Mouse (Mus musculus) bone marrow, adult 2 months (tissue): ENCODE results near the gene Josd2.

Experiments used
- CTCF ChIP-seq: fragments of 200-500 bp; IDR thresholded peaks from 2 replicates; pipeline ENCODE4 v1.5.1; 2011; ENCODE audit warnings: low read length, control low read depth; ENCODE audit not compliant: control insufficient read depth, insufficient read depth
- POLR2A ChIP-seq: fragments of 200-500 bp; IDR thresholded peaks from 2 replicates; pipeline ENCODE4 v1.6.1; 2011; ENCODE audit warnings: low read depth, mild to moderate bottlenecking, control low read depth, low read length, borderline replicate concordance; ENCODE audit not compliant: control insufficient read depth

DNA sequence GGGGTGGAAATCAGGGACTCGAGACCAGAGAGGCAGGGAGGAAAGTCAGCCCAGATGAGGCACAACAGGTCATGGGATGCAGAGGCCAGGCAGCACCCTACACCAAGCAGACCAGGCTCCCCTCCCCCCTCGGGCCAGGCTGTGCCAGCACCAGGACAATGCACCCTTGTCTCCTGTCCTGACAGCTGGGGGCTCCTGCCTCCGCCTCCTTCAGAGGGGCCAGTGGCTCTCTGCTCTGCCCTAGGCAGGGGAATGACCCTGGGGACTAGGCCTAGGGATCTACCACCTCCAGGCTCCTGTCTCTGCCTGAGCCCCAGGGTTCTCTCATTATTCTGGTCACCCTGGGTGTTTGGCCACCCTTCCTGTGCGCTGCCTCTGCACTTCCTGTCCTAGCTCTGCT lies 6.6 kb downstream of the Josd2 start:
- TF ChIP-seq CTCF (no peak), POLR2A (no peak)
